Mouse (Mus musculus) CH12.LX (cell line): ENCODE data around the gene Gclm. TPM values are rescaled to one million over a fixed set of nuclear protein-coding genes. Genes with fewer than 3 reads are reported as not detected.
A peak's percentile ranks its signal among the peaks of the same experiment; 100 is the strongest.

Experiments used
- DNase-seq: peaks from one replicate; pipeline ENCODE4 v3.0.0-alpha.2; 2013; ENCODE audit errors: extremely low read depth
- H3K27ac ChIP-seq: 2 replicates; pipeline ENCODE4 v1.5.1; 2012; ENCODE audit warnings: low read depth, mild to moderate bottlenecking, control low read depth, moderate library complexity; ENCODE audit not compliant: insufficient read depth
- H3K27me3 ChIP-seq: replicated peaks from 2 replicates; pipeline ENCODE3; 2012; ENCODE audit warnings: inconsistent platforms
- H3K36me3 ChIP-seq, 2 experiments: replicated peaks in 1 of 2; 2 replicates each; pipeline versions ENCODE3 to v1.6.1; 2012; ENCODE audit warnings: inconsistent platforms in 1 of 2, low read length in 1 of 2, mild to moderate bottlenecking in 1 of 2, mixed read lengths in 1 of 2, moderate library complexity in 1 of 2; ENCODE audit not compliant: control insufficient read depth in 1 of 2, insufficient read depth in 1 of 2
- H3K4me1 ChIP-seq, 2 experiments: 2 replicates each; pipeline ENCODE4 v1.6.1; 2012; ENCODE audit warnings: inconsistent platforms in 1 of 2, moderate library complexity in 1 of 2; ENCODE audit not compliant: insufficient read depth in 2 of 2, control insufficient read depth in 1 of 2
- H3K4me2 ChIP-seq: 2 replicates; pipeline ENCODE4 v1.6.1; 2012; ENCODE audit warnings: low read depth, mild to moderate bottlenecking, control low read depth; ENCODE audit not compliant: poor library complexity, insufficient read depth, severe bottlenecking
- H3K4me3 ChIP-seq, 3 experiments: fragments of 150-350 bp in 1 of 3; sonication (generic) in 1 of 3; replicated peaks in 1 of 3; 2 replicates each; pipeline versions ENCODE3 to v1.5.1; 2011 to 2012; ENCODE audit warnings: low read depth in 2 of 3, low read length in 2 of 3, mild to moderate bottlenecking in 2 of 3, moderate library complexity in 2 of 3, control low read depth in 1 of 3, improper control_type of control experiment in 1 of 3, inconsistent platforms in 1 of 3, mixed read lengths in 1 of 3; ENCODE audit not compliant: poor library complexity in 1 of 3
- H3K79me2 ChIP-seq: replicated peaks from 2 replicates; pipeline ENCODE4 v1.6.1; 2012; ENCODE audit warnings: mild to moderate bottlenecking, moderate library complexity; ENCODE audit not compliant: control insufficient read depth, poor library complexity, insufficient read depth, severe bottlenecking; ENCODE audit errors: extremely low read depth
- H3K9ac ChIP-seq: 2 replicates; pipeline ENCODE4 v1.6.1; 2012; ENCODE audit warnings: low read depth, mild to moderate bottlenecking, control low read depth, moderate library complexity; ENCODE audit not compliant: insufficient read depth
- H3K9me3 ChIP-seq: replicated peaks from 2 replicates; pipeline ENCODE3; 2012; ENCODE audit warnings: low read length, inconsistent platforms, mixed read lengths
- BHLHE40 ChIP-seq: IDR thresholded peaks from 2 replicates; pipeline ENCODE4 v1.6.1; 2011; ENCODE audit warnings: mild to moderate bottlenecking, low read depth, low read length, improper control_type of control experiment
- CHD1 ChIP-seq: IDR thresholded peaks from 2 replicates; pipeline ENCODE4 v1.6.1; 2012; ENCODE audit warnings: low read depth, low read length, improper control_type of control experiment, inconsistent platforms
- CHD2 ChIP-seq: IDR thresholded peaks from 2 replicates; pipeline ENCODE4 v1.6.1; 2011; ENCODE audit warnings: low read length, improper control_type of control experiment
- CTCF ChIP-seq, 2 experiments: IDR thresholded peaks in 1 of 2; conservative IDR thresholded peaks in 1 of 2; 2 replicates each; pipeline ENCODE4 v1.5.1; 2011 to 2012; ENCODE audit warnings: low read depth in 2 of 2, low read length in 2 of 2, improper control_type of control experiment in 1 of 2, inconsistent platforms in 1 of 2, mild to moderate bottlenecking in 1 of 2, moderate library complexity in 1 of 2
- E2F4 ChIP-seq: IDR thresholded peaks from 2 replicates; pipeline ENCODE4 v1.6.1; 2011; ENCODE audit warnings: low read depth, low read length, improper control_type of control experiment; ENCODE audit not compliant: insufficient replicate concordance
- EP300 ChIP-seq: IDR thresholded peaks from 2 replicates; pipeline ENCODE4 v1.6.1; 2011; ENCODE audit warnings: low read length, improper control_type of control experiment
- GABPA ChIP-seq: IDR thresholded peaks from 2 replicates; pipeline ENCODE4 v1.6.1; 2012; ENCODE audit warnings: low read depth, low read length, improper control_type of control experiment, inconsistent platforms; ENCODE audit not compliant: insufficient replicate concordance
- IRF4 ChIP-seq: IDR thresholded peaks from 2 replicates; pipeline ENCODE4 v1.6.1; 2014; ENCODE audit warnings: low read depth, mild to moderate bottlenecking, inconsistent platforms, low read length, improper control_type of control experiment
- JUN ChIP-seq: IDR thresholded peaks from 2 replicates; pipeline ENCODE4 v1.6.1; 2011; ENCODE audit warnings: low read depth, mild to moderate bottlenecking, low read length, improper control_type of control experiment, moderate library complexity; ENCODE audit not compliant: insufficient read depth
- JUND ChIP-seq: conservative IDR thresholded peaks from 2 replicates; pipeline ENCODE4 v1.6.1; 2011; ENCODE audit warnings: low read depth, low read length, improper control_type of control experiment
- KAT2A ChIP-seq: IDR thresholded peaks from 2 replicates; pipeline ENCODE4 v1.6.1; 2012; ENCODE audit warnings: low read length, improper control_type of control experiment, inconsistent platforms; ENCODE audit not compliant: insufficient replicate concordance
- MAFK ChIP-seq: IDR thresholded peaks from 2 replicates; pipeline ENCODE4 v1.6.1; 2011; ENCODE audit warnings: low read length, improper control_type of control experiment; ENCODE audit not compliant: insufficient replicate concordance
- MAZ ChIP-seq: IDR thresholded peaks from 2 replicates; pipeline ENCODE4 v1.6.1; 2012; ENCODE audit warnings: low read depth, mild to moderate bottlenecking, inconsistent platforms, low read length, improper control_type of control experiment, moderate library complexity
- MEF2A ChIP-seq: IDR thresholded peaks from 2 replicates; pipeline ENCODE4 v1.6.1; 2014; ENCODE audit warnings: low read depth, mild to moderate bottlenecking, inconsistent platforms, low read length, improper control_type of control experiment, borderline replicate concordance
- MXI1 ChIP-seq: IDR thresholded peaks from 2 replicates; pipeline ENCODE4 v1.6.1; 2011; ENCODE audit warnings: mild to moderate bottlenecking, low read depth, low read length, improper control_type of control experiment
- MYC ChIP-seq: IDR thresholded peaks from 2 replicates; pipeline ENCODE4 v1.6.1; 2011; ENCODE audit warnings: low read depth, mild to moderate bottlenecking, improper control_type of control experiment, low read length
- NELFE ChIP-seq: IDR thresholded peaks from 2 replicates; pipeline ENCODE4 v1.6.1; 2011; ENCODE audit warnings: low read depth, low read length, improper control_type of control experiment
- PAX5 ChIP-seq: IDR thresholded peaks from 2 replicates; pipeline ENCODE4 v1.6.1; 2012; ENCODE audit warnings: low read length, inconsistent platforms, mixed read lengths
- POLR2A ChIP-seq: IDR thresholded peaks from 2 replicates; pipeline ENCODE4 v1.6.1; 2011; ENCODE audit warnings: low read depth, mild to moderate bottlenecking, improper control_type of control experiment, low read length
- POLR2AphosphoS2 ChIP-seq: IDR thresholded peaks from 2 replicates; pipeline ENCODE4 v1.6.1; 2011; ENCODE audit warnings: low read depth, low read length, improper control_type of control experiment
- RAD21 ChIP-seq: IDR thresholded peaks from 2 replicates; pipeline ENCODE4 v1.6.1; 2011; ENCODE audit warnings: low read depth, mild to moderate bottlenecking, low read length, improper control_type of control experiment, moderate library complexity
- RCOR1 ChIP-seq: conservative IDR thresholded peaks from 2 replicates; pipeline ENCODE4 v1.6.1; 2012; ENCODE audit warnings: low read depth, mild to moderate bottlenecking, inconsistent platforms, low read length, improper control_type of control experiment
- SIN3A ChIP-seq: IDR thresholded peaks from 2 replicates; pipeline ENCODE4 v1.6.1; 2012; ENCODE audit warnings: low read length, improper control_type of control experiment, inconsistent platforms
- SMC3 ChIP-seq: IDR thresholded peaks from 2 replicates; pipeline ENCODE4 v1.6.1; 2011; ENCODE audit warnings: low read depth, low read length, improper control_type of control experiment
- TBP ChIP-seq: conservative IDR thresholded peaks from 2 replicates; pipeline ENCODE4 v1.6.1; 2011; ENCODE audit warnings: low read depth, low read length, improper control_type of control experiment
- TCF12 ChIP-seq: IDR thresholded peaks from 2 replicates; pipeline ENCODE4 v1.6.1; 2014; ENCODE audit warnings: low read depth, mild to moderate bottlenecking, inconsistent platforms, low read length, improper control_type of control experiment
- UBTF ChIP-seq: IDR thresholded peaks from 2 replicates; pipeline ENCODE4 v1.6.1; 2012; ENCODE audit warnings: low read depth, mild to moderate bottlenecking, inconsistent platforms, low read length, improper control_type of control experiment, moderate library complexity
- USF1 ChIP-seq: IDR thresholded peaks from 2 replicates; pipeline ENCODE4 v1.6.1; 2014; ENCODE audit warnings: low read depth, mild to moderate bottlenecking, inconsistent platforms, low read length, improper control_type of control experiment
- USF2 ChIP-seq: conservative IDR thresholded peaks from 2 replicates; pipeline ENCODE4 v1.6.1; 2011; ENCODE audit warnings: low read depth, low read length, improper control_type of control experiment
- ZMIZ1 ChIP-seq: IDR thresholded peaks from 2 replicates; pipeline ENCODE4 v1.6.1; 2012; ENCODE audit warnings: low read depth, mild to moderate bottlenecking, inconsistent platforms, low read length, improper control_type of control experiment
- dilution Hi-C: fragments of 300-500 bp; cut with MboI; formaldehyde crosslinking; loops from 2 replicates; pipeline ENCODE4 v1.14.3; 2020; ENCODE audit warnings: low sequenced_read_pairs; ENCODE audit not compliant: extremely low pct_unique_long_range_greater_than_20kb, extremely low pct_ligation_motif_present
- in situ Hi-C: fragments of 300-500 bp; cut with MboI; formaldehyde crosslinking; loops from 3 replicates; pipeline ENCODE4 v1.14.3; 2019; ENCODE audit warnings: low sequenced_read_pairs, low pct_ligation_motif_present, low pct_unique_long_range_greater_than_20kb, mixed read lengths
- polyA plus RNA-seq: library from polyadenylated mRNA; unstranded; fragments of >175 nt; gene quantifications from 2 replicates; pipeline ENCODE4 v1.2.1, GENCODE M21; 2012; ENCODE audit warnings: low read depth; ENCODE audit not compliant: insufficient read length
- total RNA-seq, 2 experiments: library from RNA; depleted of rRNA; stranded (reverse); fragments of 300-350 nt in 1 of 2; fragments of >200 nt in 1 of 2; gene quantifications; 2 replicates each; pipeline ENCODE4 v1.2.3; 2012 to 2014

Gclm gene
- total and polyA plus RNA-seq, 3 experiments = 26.1 to 195 (median 108) TPM

DNA sequence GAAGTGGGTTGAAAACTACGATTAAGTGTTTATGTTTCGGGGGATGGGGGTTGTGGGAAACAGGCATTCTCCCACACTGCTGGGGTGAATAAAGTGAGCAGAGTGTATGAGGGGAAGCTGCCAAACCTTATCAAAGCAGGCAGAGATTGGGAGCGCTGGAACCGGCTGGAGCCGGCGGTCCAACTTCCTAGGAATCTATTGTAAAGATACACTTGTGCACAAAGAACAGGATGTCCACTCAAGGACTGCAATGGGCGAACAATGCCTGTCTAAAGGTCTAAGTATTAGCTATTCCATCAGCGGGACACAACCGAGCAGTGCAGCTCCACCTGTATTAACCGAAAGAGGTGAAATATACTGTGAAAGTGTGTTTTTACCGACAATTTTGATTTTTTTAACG is 46.5 kb downstream of the Gclm start:
- Histone ChIP-seq H3K27ac (no peak overlapping the region), H3K27me3 (no peaks in the 10 kb centered on the region), H3K4me1 (peaks cover 4 to 29% of the 10 kb centered on the region in 2 experiments; a peak in 2 of 4 replicates), H3K4me3 (no peak overlapping the region), H3K9me3 (no peaks in the 10 kb centered on the region), H3K9ac (no peak overlapping the region), H3K79me2 (no peaks in the 10 kb centered on the region), H3K4me2 (no peak overlapping the region), H3K36me3 (no peaks in the 10 kb centered on the region)
- TF ChIP-seq SIN3A = 0 out of 2 replicates have a peak, but pooled peaks have one; percentile 16
- no peak for TF ChIP-seq JUND
- no peak for TF ChIP-seq USF2
- TF ChIP-seq POLR2AphosphoS2 = no peak
- in situ Hi-C loops = loop anchor here (25.0 kb wide), 1 partner anchor 620 kb away; the partner anchor contains the start of genes 1810037I17Rik and Gm10959
- DNase-seq = no peak
- dilution Hi-C loops = no loop called here

- Histone ChIP-seq H3K4me1 (peaks cover 4 to 26% of the 10 kb centered on the region in 2 experiments; a peak in 2 of 4 replicates), H3K4me2 (peak overlapping the region; percentile 89; the same call in 1 of the 2 replicates), H3K79me2 (no peaks in the 10 kb centered on the region), H3K9ac (peak overlapping the region; percentile 85), H3K27ac (peak overlapping the region; percentile 64), H3K36me3 (no peaks in the 10 kb centered on the region), H3K9me3 (no peaks in the 10 kb centered on the region), H3K27me3 (no peaks in the 10 kb centered on the region), H3K4me3 (peak overlapping the region; percentile 78 to 87 (median 87))
- dilution Hi-C loops = no loop called here
- peak; percentile 87 for DNase-seq
- in situ Hi-C loops = loop anchor here (25.0 kb wide), 1 partner anchor 620 kb away; the partner anchor contains the start of genes 1810037I17Rik and Gm10959
- no peak for TF ChIP-seq MEF2A
- TF ChIP-seq BHLHE40 = no peak
- TF ChIP-seq MAZ = no peak
- TF ChIP-seq SIN3A = 0 out of 2 replicates have a peak, but pooled peaks have one; percentile 9
- no peak for TF ChIP-seq PAX5
- no peak for TF ChIP-seq MXI1
- no peak for TF ChIP-seq CHD1
- no peak for TF ChIP-seq RCOR1
- no peak for TF ChIP-seq EP300
- TF ChIP-seq ZMIZ1 = no peak
- TF ChIP-seq TBP = peak; percentile 99
- no peak for TF ChIP-seq RAD21
- no peak for TF ChIP-seq USF2
- TF ChIP-seq E2F4 = no peak
- TF ChIP-seq KAT2A = peak; percentile 79; the same call in 1 of the 2 replicates
- no peak for TF ChIP-seq JUND
- no peak for TF ChIP-seq NELFE
- no peak for TF ChIP-seq CHD2
- TF ChIP-seq UBTF = no peak; the same call in 1 of the 2 replicates
- peak; percentile 95 for TF ChIP-seq MAFK
- no peak for TF ChIP-seq JUN
- no peak for TF ChIP-seq SMC3
- TF ChIP-seq CTCF (conservative IDR thresholded peaks at IDR 0.05 in 1 of 2, IDR thresholded peaks at IDR 0.05 in 1 of 2; ENCODE audit: low read depth in 2 of 2, low read length in 2 of 2) = no peak
- peak; percentile 35; the same call in 1 of the 2 replicates for TF ChIP-seq POLR2A
- no peak for TF ChIP-seq GABPA
- TF ChIP-seq POLR2AphosphoS2 = no peak
- TF ChIP-seq TCF12 = no peak
- no peak for TF ChIP-seq MYC
- TF ChIP-seq IRF4 = peak; percentile 11; the same call in 1 of the 2 replicates
- no peak for TF ChIP-seq USF1
Observed at GRCm38 (mm10) chr3:122292300-122293222, 47.2 kb downstream of the Gclm start.
